Mouse (Mus musculus): ENCODE results near the gene Slc9a3r2.
A peak's percentile ranks its signal among the peaks of the same experiment; 100 is the strongest.

DNA sequence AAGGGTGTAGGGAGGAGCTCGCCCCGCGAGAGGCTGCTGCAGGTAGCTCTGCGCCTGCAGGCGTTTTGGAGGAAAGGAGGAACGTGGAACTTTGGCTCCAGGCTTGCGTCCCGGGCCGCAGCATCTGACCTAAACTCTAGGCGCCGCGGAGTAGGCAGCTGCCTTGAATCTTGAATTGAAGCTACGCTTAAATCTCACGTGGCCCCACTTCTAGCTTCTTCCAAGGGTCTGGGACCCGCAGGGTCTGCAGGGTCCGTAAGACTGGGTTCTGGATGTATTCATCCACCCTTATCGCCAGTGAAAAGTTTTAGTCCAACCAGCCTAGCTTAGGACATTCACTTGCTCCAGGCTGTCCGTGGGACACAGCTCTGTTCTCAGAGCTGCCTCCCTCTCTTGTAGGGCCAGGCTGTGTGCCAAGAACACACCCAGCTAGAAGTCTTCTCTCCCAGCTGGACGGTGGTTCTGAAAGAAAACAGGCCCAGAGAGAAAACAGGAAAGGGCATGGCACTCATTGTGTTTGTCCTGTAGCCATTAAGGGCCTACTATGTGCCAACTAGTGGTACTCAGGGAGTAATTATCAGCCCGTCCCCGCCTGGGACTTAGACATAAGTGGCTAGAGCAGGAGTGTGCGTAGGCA is 17.2 kb downstream of the Slc9a3r2 start:
- TF ChIP-seq EP300 (IDR thresholded peaks at IDR 0.05) (peak; percentile 87), CTCF (IDR thresholded peaks at IDR 0.05) (no peak)
